Mouse (Mus musculus): ENCODE measurements at regions not wholly inside any gene's neighbourhood (a gene's known extent, or its start where the extent isn't known, plus 50 kb on each side); places are given as distances from the start of the nearest gene placed in this dataset.

- no peak for TF ChIP-seq POLR2A (IDR thresholded peaks at IDR 0.05; ENCODE audit: insufficient read depth, low read depth, low read length)
- no peak for TF ChIP-seq CTCF (IDR thresholded peaks at IDR 0.05; ENCODE audit: insufficient read depth, low read depth, low read length)
Observed at GRCm38 (mm10) chr16:71851590-71852190, 456.4 kb upstream of the Robo1 start.
